Mouse (Mus musculus): Measurements from ENCODE around the gene Spem1.

DNA sequence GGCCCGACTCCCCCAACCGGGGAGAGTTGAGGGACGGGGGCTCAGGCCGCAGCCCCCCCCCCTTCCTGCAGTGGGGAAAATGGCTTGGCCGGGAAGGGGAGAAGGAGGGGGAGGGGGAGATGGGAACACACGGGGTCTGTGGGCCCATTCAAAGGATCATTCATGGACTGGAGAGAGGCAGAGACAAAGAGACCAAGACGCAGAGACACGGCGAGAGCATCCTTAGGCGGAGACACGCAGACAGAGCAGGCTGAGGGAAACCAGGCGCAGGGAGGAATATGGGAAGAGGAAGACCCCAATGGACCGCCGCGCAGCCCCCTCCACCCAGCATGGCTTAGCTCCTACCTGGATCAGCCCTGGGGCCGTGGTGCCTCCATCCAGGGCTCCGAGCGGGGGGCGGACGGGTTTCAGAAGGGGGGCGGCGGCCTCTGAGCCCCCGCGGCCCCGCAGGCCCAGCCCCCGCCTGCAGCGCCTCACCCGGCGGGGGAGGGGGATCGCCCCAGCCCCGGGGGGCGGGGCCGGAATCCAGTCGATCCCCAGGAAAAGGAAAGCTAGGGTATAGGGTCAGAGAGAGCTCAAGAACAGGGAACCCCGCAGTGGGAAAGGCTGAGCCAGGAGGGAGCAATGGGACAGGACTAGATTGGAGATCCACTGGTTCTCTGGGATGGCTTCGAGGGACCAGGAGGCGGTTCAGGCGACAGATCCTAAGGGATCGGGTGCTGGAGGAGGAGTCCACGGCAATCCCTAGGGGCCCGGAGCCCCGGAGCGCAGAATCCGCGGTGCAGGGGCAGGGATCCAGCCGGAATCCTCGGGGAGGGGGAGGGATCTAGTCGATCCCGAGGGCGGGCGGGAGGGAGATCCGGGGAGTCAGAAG is 15.0 kb upstream of the Spem1 start:
- TF ChIP-seq POLR2A (IDR thresholded peaks at IDR 0.05; ENCODE audit: borderline replicate concordance, control insufficient read depth, low read depth, low read length) (no peak), CTCF (IDR thresholded peaks at IDR 0.05; ENCODE audit: control insufficient read depth, insufficient read depth, low read length) (no peak)
